Mouse (Mus musculus) heart, postnatal 0 days (tissue): ENCODE results near the gene Rfx2.

Source experiments
- CTCF ChIP-seq: IDR thresholded peaks from 2 replicates; pipeline ENCODE4 v1.5.1; 2016; ENCODE audit warnings: antibody characterized with exemption, control low read depth, low read depth
- EP300 ChIP-seq: IDR thresholded peaks from 2 replicates; pipeline ENCODE4 v1.6.1; 2016; ENCODE audit warnings: antibody characterized with exemption, low read depth

DNA sequence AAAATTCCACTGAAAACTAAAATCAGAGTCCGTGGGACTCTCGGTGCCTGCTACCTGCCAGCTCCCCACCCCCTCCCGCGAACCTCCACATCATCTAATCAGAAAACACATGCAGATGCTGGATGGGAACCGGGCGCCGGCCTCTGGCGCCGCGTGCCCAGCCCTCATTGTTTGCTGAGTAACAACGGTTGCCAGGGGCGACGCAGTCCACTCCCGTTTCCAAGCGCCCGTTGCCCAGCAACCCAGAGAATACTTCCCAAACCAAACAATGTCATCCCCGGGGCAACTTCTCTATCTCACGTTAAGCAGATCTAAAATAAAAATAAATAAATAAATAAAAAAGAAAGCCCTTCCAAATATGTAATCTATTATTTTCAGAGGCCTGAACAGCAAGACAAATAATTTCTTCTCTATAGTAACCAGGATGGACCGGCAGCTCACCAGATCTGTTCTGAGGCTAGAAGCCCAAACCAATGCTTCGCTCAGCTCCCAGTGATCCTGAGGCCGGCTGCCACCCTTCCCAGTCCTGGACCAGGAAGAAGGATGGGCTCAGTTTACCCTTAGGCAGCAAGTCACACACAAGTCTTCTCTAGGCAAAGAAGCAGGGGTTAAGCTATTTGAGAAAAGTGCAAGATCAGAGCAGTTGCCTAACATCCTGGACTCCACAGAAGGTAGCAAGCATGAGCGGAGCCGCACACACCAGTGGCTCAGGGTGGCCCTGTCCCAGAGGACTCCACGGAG is 16.3 kb downstream of the Rfx2 start:
- TF ChIP-seq CTCF = no peak
- no peak for TF ChIP-seq EP300
